ENCODE assay signal across 24 mouse cellular contexts in genomic region chr10:105076892-105077291, GRCm38 (mm10).
DNase-seq lines count a peak whose midpoint lies in the region; ATAC-seq and TF ChIP-seq lines count a peak whose summit lies in the region.
"Had no signal": no experiment of that assay in that cellular context is flagged by ENCODE, and none has a peak within 500 bp of the region (broad histone marks: within the 10 kb centered on the region; RNA-seq: fewer than 3 reads in every experiment).

No protein-coding gene starts in this region.

- no peak overlapping the region for H3K27ac ChIP-seq in forebrain, embryonic 13.5 days
- no peak overlapping the region for H3K27ac ChIP-seq in forebrain, embryonic 12.5 days
- H3K27ac ChIP-seq in forebrain, postnatal 0 days (ENCODE audit: low read depth, low read length): no peak overlapping the region
- H3K27ac ChIP-seq: heart, adult 2 months; hindbrain, embryonic 12.5 days; hindbrain, embryonic 15.5 days had no signal

- no peak for TF ChIP-seq CTCF in forebrain, postnatal 0 days (IDR thresholded peaks at IDR 0.05; ENCODE audit: low read depth)

- no peak overlapping the region for H3K4me3 ChIP-seq in forebrain, embryonic 13.5 days
- H3K4me3 ChIP-seq in forebrain, embryonic 12.5 days (replicated peaks): no peak overlapping the region
- no peak overlapping the region for H3K4me3 ChIP-seq in forebrain, postnatal 0 days (ENCODE audit: low read depth, low read length)
- H3K4me3 ChIP-seq: heart, adult 2 months; hindbrain, embryonic 12.5 days; hindbrain, embryonic 15.5 days had no signal

- ATAC-seq in forebrain, embryonic 13.5 days: peak; percentile 79; the same call in 1 of the 2 replicates
- ATAC-seq in forebrain, embryonic 12.5 days (ENCODE audit: low FRiP score): no peak
- peak; percentile 76 for ATAC-seq in frontal cortex, adult (ENCODE audit: low TSS enrichment)
- peak; percentile 75 for ATAC-seq in forebrain, postnatal 0 days
- ATAC-seq: intestine, postnatal 0 days; Patski had no signal

- no peaks in the 10 kb centered on the region for H3K9me3 ChIP-seq in forebrain, embryonic 13.5 days (replicated peaks)
- H3K9me3 ChIP-seq in forebrain, embryonic 12.5 days: no peaks in the 10 kb centered on the region
- H3K9me3 ChIP-seq in forebrain, postnatal 0 days (ENCODE audit: low read length): no peaks in the 10 kb centered on the region
- H3K9me3 ChIP-seq: G1E; hindbrain, embryonic 12.5 days; hindbrain, embryonic 15.5 days had no signal

- H3K4me1 ChIP-seq in forebrain, embryonic 13.5 days: no peaks in the 10 kb centered on the region
- H3K4me1 ChIP-seq in forebrain, embryonic 12.5 days: no peaks in the 10 kb centered on the region
- no peaks in the 10 kb centered on the region for H3K4me1 ChIP-seq in forebrain, postnatal 0 days (ENCODE audit: insufficient read depth)
- H3K4me1 ChIP-seq: hindbrain, embryonic 12.5 days; hindbrain, embryonic 15.5 days had no signal

- 83% methylated on average over 2 of the region's 2 CpGs for WGBS in forebrain, embryonic 13.5 days
- WGBS in forebrain, embryonic 12.5 days: 80% methylated on average over 2 of the region's 2 CpGs
- WGBS in forebrain, postnatal 0 days: 65% methylated on average over 2 of the region's 2 CpGs

- H3K9ac ChIP-seq in forebrain, embryonic 13.5 days: no peak overlapping the region
- no peak overlapping the region for H3K9ac ChIP-seq in forebrain, embryonic 12.5 days
- H3K9ac ChIP-seq in forebrain, postnatal 0 days: no peak overlapping the region
- H3K9ac ChIP-seq: hindbrain, embryonic 12.5 days; hindbrain, embryonic 15.5 days had no signal

- DNase-seq in frontal cortex, postnatal 14 days (ENCODE audit: low spot score in 2 of 2): no peak
- DNase-seq in brain, adult 2 months (ENCODE audit: low read depth, low spot score): peak; percentile 9
- DNase-seq in forebrain, postnatal 0 days: no peak
- no peak for DNase-seq in neural tube, embryonic 10.5 days (ENCODE audit: extremely low spot score, low spot score)
- no peak for DNase-seq in heart, adult 8-10 months (ENCODE audit: low spot score)
- DNase-seq: adrenal gland, postnatal 10 days; adrenal gland, postnatal 36 days; cerebellum, adult 11-12 months; cerebellum, adult 8-10 months; cerebellum, postnatal 14 days; gastrocnemius, postnatal 10 days; gastrocnemius, postnatal 36 days; heart, adult 2 months; kidney, adult 2 months had no signal

- no peaks in the 10 kb centered on the region for H3K36me3 ChIP-seq in forebrain, embryonic 13.5 days (ENCODE audit: poor library complexity, severe bottlenecking)
- no peaks in the 10 kb centered on the region for H3K36me3 ChIP-seq in forebrain, embryonic 12.5 days (replicated peaks)
- H3K36me3 ChIP-seq in forebrain, postnatal 0 days (ENCODE audit: insufficient read depth): no peaks in the 10 kb centered on the region
- H3K36me3 ChIP-seq: G1E; hindbrain, embryonic 12.5 days; hindbrain, embryonic 15.5 days had no signal

- no peaks in the 10 kb centered on the region for H3K27me3 ChIP-seq in forebrain, embryonic 13.5 days
- no peaks in the 10 kb centered on the region for H3K27me3 ChIP-seq in forebrain, embryonic 12.5 days
- no peaks in the 10 kb centered on the region for H3K27me3 ChIP-seq in forebrain, postnatal 0 days (ENCODE audit: insufficient read depth, low read length)
- H3K27me3 ChIP-seq: CH12.LX; hindbrain, embryonic 12.5 days; hindbrain, embryonic 15.5 days; Patski had no signal

- H3K4me2 ChIP-seq in forebrain, embryonic 13.5 days: no peak overlapping the region
- H3K4me2 ChIP-seq in forebrain, embryonic 12.5 days: no peak overlapping the region
- H3K4me2 ChIP-seq in forebrain, postnatal 0 days (ENCODE audit: low read depth): no peak overlapping the region
- H3K4me2 ChIP-seq: heart, embryonic 11.5 days; hindbrain, embryonic 12.5 days; hindbrain, embryonic 15.5 days had no signal
